Comparison of ENCODE assay signal across 11 mouse cellular contexts in the genomic region with DNA sequence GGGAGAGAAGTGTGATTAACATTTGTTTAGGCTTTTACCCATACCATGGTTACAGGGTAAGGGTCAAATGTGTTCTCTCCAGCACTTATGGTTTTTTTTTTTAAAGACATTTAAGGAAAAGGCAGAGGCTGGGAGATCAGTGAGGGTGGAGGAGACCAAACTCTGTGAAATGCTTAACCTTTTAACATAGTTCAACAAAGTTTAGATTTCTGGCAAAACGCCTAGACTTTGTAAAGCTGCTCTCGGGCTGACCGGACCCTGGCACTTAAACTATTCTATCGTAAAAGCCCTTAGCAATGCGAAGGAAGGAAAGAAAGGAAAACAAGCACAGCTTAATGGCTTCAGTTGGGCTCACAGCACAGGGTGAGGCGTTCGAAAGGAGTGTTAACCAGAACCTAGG.
DNase-seq lines count a peak whose midpoint lies in the region; ATAC-seq and TF ChIP-seq lines count a peak whose summit lies in the region.
"Had no signal": no experiment of that assay in that cellular context is flagged by ENCODE, and none has a peak within 500 bp of the region (broad histone marks: within the 10 kb centered on the region; RNA-seq: fewer than 3 reads in every experiment).

No protein-coding gene starts in this region.

- no peaks in the 10 kb centered on the region for H3K9me3 ChIP-seq in lung, embryonic 16.5 days (ENCODE audit: control insufficient read depth, low read length)
- H3K9me3 ChIP-seq in stomach, embryonic 16.5 days (replicated peaks; ENCODE audit: control insufficient read depth, low read length): no peaks in the 10 kb centered on the region
- H3K9me3 ChIP-seq: forebrain, embryonic 10.5 days had no signal

- peak; percentile 92 for ATAC-seq in lung, embryonic 16.5 days (ENCODE audit: low read depth)
- peak; percentile 76 for ATAC-seq in stomach, embryonic 16.5 days (ENCODE audit: insufficient read depth, low FRiP score)
- ATAC-seq in inflammation-experienced regulatory T-cells, adult 6 months: no peak

- no peak overlapping the region for H3K9ac ChIP-seq in lung, embryonic 16.5 days (ENCODE audit: low read length)
- no peak overlapping the region for H3K9ac ChIP-seq in stomach, embryonic 16.5 days (ENCODE audit: low read length)

- intact Hi-C loops in gastrocnemius, adult 2 months (cut with DNase I): no loop called here

- DNase-seq in gastrocnemius, adult 2 months: no peak
- no peak for DNase-seq in gastrocnemius, adult 8-10 months (ENCODE audit: low spot score in 2 of 2)
- no peak for DNase-seq in lung, adult 18-20 months
- DNase-seq in kidney, postnatal 14 days: peak; percentile 72
- DNase-seq in adrenal gland, postnatal 36 days: no peak
- DNase-seq: B cell, adult 2 months had no signal

- peak overlapping the region; percentile 38; the same call in 1 of the 2 replicates for H3K27ac ChIP-seq in gastrocnemius, adult 2 months
- peak overlapping the region; percentile 95 for H3K27ac ChIP-seq in lung, embryonic 16.5 days (ENCODE audit: low read length)
- peak overlapping the region; percentile 87 for H3K27ac ChIP-seq in stomach, embryonic 16.5 days (ENCODE audit: low read length)
- H3K27ac ChIP-seq: forebrain, embryonic 10.5 days; left cerebral cortex, adult 2 months had no signal

- WGBS in lung, embryonic 16.5 days: 3% methylated on average over 7 of the region's 7 CpGs
- 11% methylated on average over 7 of the region's 7 CpGs for WGBS in stomach, embryonic 16.5 days

- peaks cover 34% of the 10 kb centered on the region for H3K4me1 ChIP-seq in lung, embryonic 16.5 days (replicated peaks; ENCODE audit: control insufficient read depth, insufficient read depth, low read length)
- H3K4me1 ChIP-seq in stomach, embryonic 16.5 days (ENCODE audit: control insufficient read depth, insufficient read depth, low read length): peaks cover 13% of the 10 kb centered on the region

- H3K4me2 ChIP-seq in lung, embryonic 16.5 days (ENCODE audit: low read depth, low read length): 0 out of 2 replicates have a peak overlapping the region, but pooled peaks have one; percentile 7
- 0 out of 2 replicates have a peak overlapping the region, but pooled peaks have one; percentile 1 for H3K4me2 ChIP-seq in stomach, embryonic 16.5 days (ENCODE audit: low read depth, low read length)

- TF ChIP-seq CTCF in gastrocnemius, adult 2 months (IDR thresholded peaks at IDR 0.05): no peak

- H3K4me3 ChIP-seq in gastrocnemius, adult 2 months: no peak overlapping the region
- H3K4me3 ChIP-seq in lung, embryonic 16.5 days (ENCODE audit: low read length): no peak overlapping the region
- no peak overlapping the region for H3K4me3 ChIP-seq in stomach, embryonic 16.5 days (replicated peaks; ENCODE audit: low read length)
- H3K4me3 ChIP-seq: forebrain, embryonic 10.5 days; left cerebral cortex, adult 2 months had no signal

- H3K36me3 ChIP-seq in lung, embryonic 16.5 days (ENCODE audit: control insufficient read depth, insufficient read depth, low read length): no peaks in the 10 kb centered on the region
- H3K36me3 ChIP-seq in stomach, embryonic 16.5 days (ENCODE audit: control insufficient read depth, insufficient read depth, low read length): no peaks in the 10 kb centered on the region
- H3K36me3 ChIP-seq: forebrain, embryonic 10.5 days had no signal

- no peaks in the 10 kb centered on the region for H3K27me3 ChIP-seq in lung, embryonic 16.5 days (ENCODE audit: control insufficient read depth, insufficient read depth, low read depth, low read length)
- H3K27me3 ChIP-seq in stomach, embryonic 16.5 days (ENCODE audit: control insufficient read depth, insufficient read depth, low read length): no peaks in the 10 kb centered on the region

Comparison
In these comparisons a context has a peak if more than half of its experiments do, and no peak if none do; other contexts are left out.
1. H3K27ac ChIP-seq: peak in every context shown above with its lines; median percentile 95 in lung, embryonic 16.5 days; 87 in stomach, embryonic 16.5 days; 38 in gastrocnemius, adult 2 months.